Mouse (Mus musculus): Measurements from ENCODE around the gene Nod2.

- no peak for TF ChIP-seq CTCF (conservative IDR thresholded peaks at IDR 0.05; ENCODE audit: low read length)
- TF ChIP-seq NANOG (IDR thresholded peaks at IDR 0.05; ENCODE audit: borderline replicate concordance, low read length) = no peak
These were observed 18.9 kb upstream of the Nod2 start for GRCm38 (mm10) chr8:88628001-88628774.

All from E14TG2a.4 (cell line).